Mouse (Mus musculus) Patski (cell line): Measurements from ENCODE around the gene Insig2. TPM values are rescaled to one million over a fixed set of nuclear protein-coding genes. Genes with fewer than 3 reads are reported as not detected.

Experiments used
- ATAC-seq: fragments of 100-300 bp; one replicate; pipeline ENCODE4 v1.8.0; 2021
- CTCF ChIA-PET: fragments of 350-600 bp; sonication (Branson Sonifier 250); formaldehyde crosslinking; loops from one replicate; lab custom pipeline; 2022; ENCODE audit warnings: inconsistent platforms; lab: Charles Lee
- POLR2A ChIA-PET: fragments of 350-600 bp; sonication (Branson Sonifier 250); formaldehyde crosslinking; loops from one replicate; lab custom pipeline; 2022; ENCODE audit warnings: antibody characterized with exemption, inconsistent platforms; lab: Charles Lee
- DNase-seq: peaks from one replicate; pipeline ENCODE4 v3.0.0-alpha.2; 2011; ENCODE audit warnings: low read depth, low spot score
- H3K27me3 ChIP-seq: fragments of 371-371 bp; one replicate; pipeline ENCODE4 v1.5.1; 2021
- CTCF ChIP-seq: fragments of 100-300 bp; IDR thresholded peaks from one replicate; pipeline ENCODE4 v1.5.1; 2021
- in situ Hi-C: fragments of 300-500 bp; cut with MboI; formaldehyde crosslinking; loops from 3 replicates; pipeline ENCODE4 v1.11.1; 2018; ENCODE audit warnings: low pct_unique_long_range_greater_than_20kb, mixed read lengths
- polyA plus RNA-seq: library from polyadenylated mRNA; unstranded; gene quantifications from one replicate; pipeline ENCODE4 v1.2.3, GENCODE M21; 2021

Gene Insig2
- polyA plus RNA-seq, 1 experiment from 2014 or later, result 94.8 TPM

DNA sequence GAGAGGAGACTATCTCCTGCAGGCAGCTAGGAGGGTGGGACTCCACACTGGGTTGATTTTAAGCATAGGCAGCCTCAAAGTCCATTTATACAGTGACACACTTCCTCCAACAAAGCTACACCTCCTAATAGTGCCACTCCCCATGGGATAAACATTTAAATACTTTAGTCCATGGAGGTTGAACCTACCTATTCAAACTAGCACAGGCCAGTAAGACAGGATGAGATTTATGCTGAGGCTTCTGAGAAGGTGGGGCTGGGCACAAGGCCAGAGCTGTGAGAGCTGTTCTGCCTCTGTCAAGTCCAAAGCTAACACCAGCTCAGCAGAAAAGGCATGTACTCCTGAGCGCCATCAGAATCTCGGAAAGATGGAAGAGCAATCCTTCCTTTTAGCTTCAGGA lies 48.2 kb downstream of the Insig2 start:
- no peak for DNase-seq
- ChIA-PET CTCF (no interaction called here), POLR2A (no interaction called here)
- in situ Hi-C loops, result no loop called here
- no peak for TF ChIP-seq CTCF
- no peaks in the 10 kb centered on the region for H3K27me3 ChIP-seq
- no peak for ATAC-seq

DNA sequence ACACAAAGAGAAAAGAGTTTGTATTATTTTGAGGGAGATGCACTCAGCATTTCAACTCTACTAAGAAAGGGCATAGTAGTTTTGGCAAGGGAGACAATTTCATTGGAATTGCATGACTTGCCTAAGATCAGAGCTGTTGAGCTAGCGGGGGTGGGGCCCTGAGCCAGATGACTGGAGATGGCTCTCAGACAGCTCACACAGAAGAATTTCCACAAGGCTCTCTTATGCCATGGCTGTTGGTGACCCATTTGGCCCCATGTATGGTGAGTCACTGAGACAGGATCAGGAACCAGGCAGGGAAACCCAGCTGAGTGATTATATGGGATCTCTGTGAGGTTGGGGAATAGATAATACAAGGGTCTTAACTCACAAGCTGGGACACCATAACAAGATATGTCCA lies 51.9 kb downstream of the Insig2 start:
- ChIA-PET CTCF (no interaction called here), POLR2A (no interaction called here)
- DNase-seq, result peak; percentile 20
- ATAC-seq, result no peak
- no peak for TF ChIP-seq CTCF
- no peaks in the 10 kb centered on the region for H3K27me3 ChIP-seq
- in situ Hi-C loops, result no loop called here

DNA sequence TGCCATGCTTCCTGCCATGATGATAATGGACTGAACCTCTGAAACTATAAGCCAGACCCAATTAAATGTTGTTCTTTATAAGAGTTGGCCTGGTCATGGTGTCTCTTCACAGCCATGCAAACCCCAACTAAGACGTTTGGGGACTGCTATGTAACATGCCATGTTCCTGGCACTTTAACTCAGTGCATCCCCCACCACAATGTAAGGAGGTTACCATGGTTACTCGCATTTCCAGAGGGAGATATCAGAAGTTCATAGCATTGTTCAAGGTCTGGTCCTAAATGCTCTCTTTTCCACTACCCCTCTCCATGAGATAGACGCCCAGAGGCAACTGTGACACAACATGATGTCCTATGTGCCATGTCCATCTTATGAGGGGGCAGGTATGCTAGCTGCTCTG lies 54.0 kb downstream of the Insig2 start:
- in situ Hi-C loops, result no loop called here
- no peak for ATAC-seq
- POLR2A ChIA-PET, result no interaction called here
- no peak for DNase-seq
- CTCF ChIA-PET, result no interaction called here
- no peaks in the 10 kb centered on the region for H3K27me3 ChIP-seq
- TF ChIP-seq CTCF, result no peak

DNA sequence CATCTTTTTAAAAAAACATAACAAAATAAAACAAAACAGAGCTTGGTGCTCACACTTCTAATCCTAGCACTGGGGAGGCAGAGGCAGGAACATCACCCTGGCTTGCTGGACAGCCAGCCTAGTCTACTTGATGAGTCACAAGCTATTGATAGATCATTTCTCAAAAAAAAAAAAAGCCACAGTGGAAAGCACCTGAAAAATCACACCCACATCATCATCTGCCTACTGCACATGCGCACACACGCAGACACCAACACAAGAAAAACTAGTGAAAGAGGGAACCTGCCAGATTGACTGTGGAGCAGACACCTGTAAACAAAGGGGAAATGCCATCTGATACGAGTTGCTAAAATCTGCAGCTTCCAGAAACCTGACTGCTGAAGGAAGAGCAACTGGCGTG lies 54.9 kb downstream of the Insig2 start:
- TF ChIP-seq CTCF, result no peak
- H3K27me3 ChIP-seq, result no peaks in the 10 kb centered on the region
- no peak for ATAC-seq
- in situ Hi-C loops, result no loop called here
- DNase-seq, result no peak
- CTCF ChIA-PET, result no interaction called here
- POLR2A ChIA-PET, result no interaction called here

DNA sequence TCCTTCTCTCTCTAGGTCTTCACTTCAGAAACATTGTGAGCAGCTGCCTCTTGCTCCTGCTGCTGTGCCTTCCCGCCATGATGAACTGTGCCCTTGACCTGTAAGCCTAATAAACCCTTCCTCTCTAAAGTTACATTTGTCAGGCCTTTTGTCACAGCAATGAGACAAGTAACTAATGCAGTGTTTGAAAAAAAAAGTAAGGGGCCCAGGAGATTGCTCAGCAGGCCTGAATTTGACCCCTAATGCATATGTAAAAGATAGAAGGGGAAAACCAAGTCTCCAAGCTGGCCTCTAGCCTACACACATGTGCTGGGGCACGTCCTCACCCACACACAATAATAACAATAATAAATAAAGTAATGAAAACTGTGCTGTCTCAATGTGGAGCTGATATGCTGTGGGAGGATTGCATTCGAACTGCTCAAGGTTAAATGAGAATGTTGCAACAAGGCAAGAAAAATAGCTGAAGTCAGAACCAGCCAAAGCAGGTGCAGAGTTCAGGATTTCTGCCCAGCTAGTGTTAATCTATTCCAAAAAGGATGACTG lies 56.4 kb downstream of the Insig2 start:
- ChIA-PET CTCF (no interaction called here), POLR2A (no interaction called here)
- no peak for TF ChIP-seq CTCF
- DNase-seq, result no peak
- in situ Hi-C loops, result no loop called here
- ATAC-seq, result no peak
- H3K27me3 ChIP-seq, result no peaks in the 10 kb centered on the region

DNA sequence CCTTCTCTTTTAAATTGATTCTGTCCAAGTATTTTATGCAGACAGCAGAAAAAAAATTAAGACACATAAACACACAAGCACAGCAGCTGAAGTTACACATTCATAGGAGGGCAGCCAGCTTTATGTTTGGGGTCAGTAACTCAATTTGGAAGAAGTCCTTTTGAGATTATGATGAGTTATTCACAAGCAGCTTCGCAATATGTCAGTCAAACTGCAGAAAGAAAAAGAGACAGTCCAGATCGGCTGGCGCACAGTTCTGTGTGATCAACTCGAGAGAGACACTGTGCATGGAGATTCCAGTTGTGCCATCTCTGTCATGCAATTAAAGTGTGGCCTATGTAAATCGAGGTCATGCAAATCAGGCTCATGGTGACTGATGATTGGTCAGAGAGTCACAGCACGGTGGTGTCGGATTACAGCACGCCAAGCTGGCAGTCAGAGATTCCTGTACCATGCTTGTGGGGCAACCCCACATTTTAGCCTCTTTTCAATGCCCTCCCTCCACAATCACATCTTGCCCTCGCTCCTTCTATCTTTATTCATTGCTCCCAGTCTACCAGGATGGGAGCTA lies 72.1 kb downstream of the Insig2 start:
- POLR2A ChIA-PET, result no interaction called here
- no peak for DNase-seq
- H3K27me3 ChIP-seq, result peaks cover 11% of the 10 kb centered on the region
- no peak for TF ChIP-seq CTCF
- no peak for ATAC-seq
- CTCF ChIA-PET, result no interaction called here
- in situ Hi-C loops, result no loop called here

Other genes starting within 250 kb of the Insig2 start
- gene Ccdc93, start 98.5 kb upstream of the Insig2 start, polyA plus RNA-seq, result 22.0 TPM
- not detected for gene Htr5b, start 195.9 kb upstream of the Insig2 start, polyA plus RNA-seq
- 62.7 TPM for gene Ddx18, start 235.4 kb upstream of the Insig2 start, polyA plus RNA-seq